Mouse (Mus musculus) right cerebral cortex, adult 18-20 months (tissue): ENCODE data around the gene Samt2.
"Not testable (repeated sequence)": the region's sequence is repeated elsewhere in the genome, so short reads cannot be mapped to it uniquely, and the experiment has no call there.

Experiments
- DNase-seq: peaks from one replicate; pipeline ENCODE4 v3.0.0; 2022; ENCODE audit warnings: mixed read lengths

Samt2 gene

GRCm38 (mm10) chrX:154579260-154579659 lies at the start of gene Samt2:
Gene Samt2, minus strand, starts transcription at chrX:154579360.
- not testable (repeated sequence) for DNase-seq
